Mouse (Mus musculus) kidney, embryonic 14.5 days (tissue): ENCODE measurements around the gene Epop. TPM values are rescaled to one million over a fixed set of nuclear protein-coding genes. Genes with fewer than 3 reads are reported as not detected.

Source experiments
- ATAC-seq: fragments of 200-750 bp; cut with Nextera tagmentation; 2 replicates; pipeline ENCODE4 v1.8.0; 2017; ENCODE audit warnings: moderate number of reproducible peaks, mild to moderate bottlenecking, moderate TSS enrichment, moderate library complexity; ENCODE audit not compliant: low FRiP score, low TSS enrichment
- H3K27ac ChIP-seq: fragments of 300-500 bp; sonication (generic); 2 replicates; pipeline ENCODE4 v1.5.1; 2014; ENCODE audit warnings: low read depth, mild to moderate bottlenecking, low read length, moderate library complexity, mixed read lengths
- H3K27me3 ChIP-seq: fragments of 300-500 bp; sonication (generic); 2 replicates; pipeline ENCODE4 v1.6.1; 2014; ENCODE audit warnings: mild to moderate bottlenecking, low read length; ENCODE audit not compliant: control insufficient read depth, insufficient read depth
- H3K36me3 ChIP-seq: fragments of 300-500 bp; sonication (generic); 2 replicates; pipeline ENCODE4 v1.6.1; 2014; ENCODE audit warnings: low read length, mixed read lengths; ENCODE audit not compliant: control insufficient read depth, insufficient read depth
- H3K4me1 ChIP-seq: fragments of 300-500 bp; sonication (generic); 2 replicates; pipeline ENCODE4 v1.6.1; 2014; ENCODE audit warnings: low read length, mixed read lengths; ENCODE audit not compliant: control insufficient read depth, insufficient read depth
- H3K4me2 ChIP-seq: fragments of 300-500 bp; sonication (generic); replicated peaks from 2 replicates; pipeline ENCODE4 v1.6.1; 2014; ENCODE audit warnings: low read depth, mild to moderate bottlenecking, low read length
- H3K4me3 ChIP-seq: fragments of 300-500 bp; sonication (generic); 2 replicates; pipeline ENCODE4 v1.5.1; 2014; ENCODE audit warnings: mild to moderate bottlenecking, low read length
- H3K9ac ChIP-seq: fragments of 300-500 bp; sonication (generic); 2 replicates; pipeline ENCODE4 v1.6.1; 2014; ENCODE audit warnings: low read depth, mild to moderate bottlenecking, low read length, moderate library complexity
- H3K9me3 ChIP-seq: fragments of 300-500 bp; sonication (generic); 2 replicates; pipeline ENCODE4 v1.6.1; 2016; ENCODE audit warnings: low read length; ENCODE audit not compliant: control insufficient read depth
- WGBS: fragments of 180-500 bp; shearing (Covaris S2); extraction: QIAGEN DNeasy Blood & Tissue Kit; methylation state at CpG from one replicate; pipeline ENCODE4 v1.1.7; 2014; 5-methylcytosine and 5-hydroxymethylcytosine counted together
- polyA plus RNA-seq: library from polyadenylated mRNA; unstranded; fragments of >200 nt; fragmentation: Nextera tagmentation; extraction: Ambion mirVana; gene quantifications from 2 replicates; pipeline ENCODE4 v1.2.1, GENCODE M21; 2014

Gene Epop
- polyA plus RNA-seq, 1 experiment from 2014 or later = 6.9 TPM

DNA sequence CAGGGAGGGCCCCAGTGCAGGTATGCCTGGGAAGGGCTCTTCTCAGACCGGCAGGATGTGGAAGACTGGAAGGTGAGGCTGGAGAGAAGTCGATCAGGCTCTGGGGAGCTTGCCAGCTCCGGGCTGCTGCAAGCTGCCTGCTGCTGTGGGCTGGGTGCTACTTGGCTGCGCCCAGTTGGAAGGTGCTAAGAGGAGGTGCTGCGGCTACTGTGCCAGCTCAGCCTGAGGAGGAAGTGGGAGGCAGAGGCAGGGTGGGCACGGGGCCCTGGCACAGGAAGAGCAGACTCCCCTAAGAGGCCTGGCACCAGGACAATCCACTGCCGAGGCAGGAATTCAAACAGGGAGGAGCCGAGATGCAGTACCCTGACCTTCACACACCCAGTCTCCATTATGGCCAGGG is 18.4 kb downstream of the Epop start:
- H3K4me2 ChIP-seq = no peak overlapping the region
- 72% methylated on average over 8 of the region's 8 CpGs for WGBS
- H3K36me3 ChIP-seq = no peaks in the 10 kb centered on the region
- no peaks in the 10 kb centered on the region for H3K27me3 ChIP-seq
- H3K4me1 ChIP-seq = no peaks in the 10 kb centered on the region
- no peaks in the 10 kb centered on the region for H3K9me3 ChIP-seq
- no peak overlapping the region for H3K4me3 ChIP-seq
- no peak overlapping the region for H3K27ac ChIP-seq
- no peak overlapping the region for H3K9ac ChIP-seq
- ATAC-seq = no peak

- WGBS = 87% methylated on average over 13 of the region's 13 CpGs
- no peak overlapping the region for H3K4me3 ChIP-seq
- no peaks in the 10 kb centered on the region for H3K36me3 ChIP-seq
- H3K9me3 ChIP-seq = no peaks in the 10 kb centered on the region
- no peaks in the 10 kb centered on the region for H3K4me1 ChIP-seq
- no peak overlapping the region for H3K4me2 ChIP-seq
- H3K27me3 ChIP-seq = no peaks in the 10 kb centered on the region
- H3K9ac ChIP-seq = no peak overlapping the region
- H3K27ac ChIP-seq = no peak overlapping the region
- ATAC-seq = no peak
These were observed 19.8 kb downstream of the Epop start for GRCm38 (mm10) chr11:97609743-97610142.

DNA sequence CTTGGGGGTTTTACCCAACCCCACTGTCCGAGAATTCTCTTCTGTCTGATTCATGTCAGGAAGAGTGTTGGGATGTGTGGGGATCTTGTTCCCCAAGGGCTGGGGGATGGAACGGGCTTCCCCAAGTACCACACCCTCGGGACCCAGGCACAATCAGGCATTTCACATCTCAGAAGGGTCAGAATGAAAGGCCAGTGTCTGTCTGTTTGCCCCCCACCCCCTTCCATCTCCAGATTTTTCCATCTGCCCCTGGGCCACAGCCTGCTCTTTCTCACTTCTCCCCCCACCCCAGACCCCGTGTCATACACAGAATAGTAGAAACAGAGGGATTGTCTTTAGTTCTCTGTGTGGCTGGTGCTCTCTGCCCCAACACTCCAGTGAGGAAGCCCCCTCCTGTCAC is 20.6 kb downstream of the Epop start:
- Histone ChIP-seq H3K9me3 (no peaks in the 10 kb centered on the region), H3K27ac (no peak overlapping the region), H3K4me2 (no peak overlapping the region), H3K4me3 (no peak overlapping the region), H3K4me1 (no peaks in the 10 kb centered on the region), H3K36me3 (no peaks in the 10 kb centered on the region), H3K9ac (no peak overlapping the region), H3K27me3 (no peaks in the 10 kb centered on the region)
- 68% methylated on average over 4 of the region's 4 CpGs for WGBS
- no peak for ATAC-seq

DNA sequence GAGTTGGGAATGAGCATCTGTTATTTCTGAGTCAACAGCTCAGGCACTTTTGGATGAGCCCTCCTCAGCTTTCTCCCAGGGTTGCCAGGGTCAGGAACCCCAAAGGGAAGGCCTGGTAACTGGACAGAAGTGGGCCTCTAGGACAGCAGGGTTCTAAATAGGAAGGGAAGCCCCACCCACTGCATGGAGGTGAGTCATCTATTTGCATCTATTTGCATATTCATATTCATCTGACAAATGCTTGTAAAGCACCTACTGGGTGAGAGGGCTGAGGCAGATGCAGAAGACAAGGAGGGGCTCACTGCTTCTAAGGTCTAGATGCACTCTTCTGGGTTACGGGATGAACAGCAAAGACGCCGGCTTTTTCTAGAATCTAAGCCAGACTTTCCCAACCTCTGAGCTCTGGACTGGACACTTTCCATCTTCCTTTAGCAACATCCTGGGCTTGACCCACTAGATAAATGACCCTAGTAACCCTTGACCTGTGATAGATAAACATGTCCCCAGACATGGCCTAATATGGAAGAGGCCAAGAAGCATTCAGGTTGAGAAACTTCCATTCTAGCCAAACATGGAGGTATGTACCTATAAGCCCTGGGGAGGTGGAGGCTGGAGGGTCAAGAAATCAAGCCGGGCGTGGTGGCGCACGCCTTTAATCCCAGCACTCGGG is 22.3 kb downstream of the Epop start:
- Histone ChIP-seq H3K36me3 (no peaks in the 10 kb centered on the region), H3K9me3 (no peaks in the 10 kb centered on the region), H3K4me1 (no peaks in the 10 kb centered on the region), H3K4me2 (no peak overlapping the region), H3K27me3 (no peaks in the 10 kb centered on the region), H3K27ac (no peak overlapping the region), H3K9ac (no peak overlapping the region), H3K4me3 (no peak overlapping the region)
- WGBS = 94% methylated on average over 8 of the region's 8 CpGs
- ATAC-seq = no peak

- ATAC-seq = no peak
These were observed 25.6 kb downstream of the Epop start for GRCm38 (mm10) chr11:97603891-97604290.

DNA sequence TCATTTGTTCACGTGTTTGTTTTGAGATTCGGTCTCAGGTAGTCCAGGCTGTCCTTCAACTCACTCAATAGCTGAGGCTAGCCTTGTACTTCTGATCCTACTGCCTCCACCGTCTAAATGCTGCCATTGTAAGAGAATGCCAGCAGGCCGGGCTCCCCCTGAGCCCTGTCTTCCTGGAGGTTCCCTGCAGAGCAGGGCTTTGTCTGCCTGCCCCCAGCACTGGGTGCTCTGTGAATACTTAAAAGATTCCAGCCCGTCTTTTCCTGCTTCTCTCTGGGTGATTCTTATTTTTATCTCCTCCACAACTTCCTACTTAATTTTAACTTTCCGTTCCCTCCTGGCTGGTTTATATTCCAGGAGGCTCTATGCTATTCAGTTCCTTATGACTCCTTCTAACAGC is 27.3 kb downstream of the Epop start:
- no peak overlapping the region for H3K4me2 ChIP-seq
- no peak for ATAC-seq
- no peak overlapping the region for H3K9ac ChIP-seq
- no peaks in the 10 kb centered on the region for H3K9me3 ChIP-seq
- 44% methylated on average over 6 of the region's 6 CpGs for WGBS
- H3K4me3 ChIP-seq = no peak overlapping the region
- no peaks in the 10 kb centered on the region for H3K27me3 ChIP-seq
- no peaks in the 10 kb centered on the region for H3K36me3 ChIP-seq
- no peak overlapping the region for H3K27ac ChIP-seq
- no peaks in the 10 kb centered on the region for H3K4me1 ChIP-seq

More at GRCm38 (mm10) chr11:97603891-97604290, 25.6 kb downstream of the Epop start:
- Histone ChIP-seq H3K27me3 (no peaks in the 10 kb centered on the region), H3K36me3 (no peaks in the 10 kb centered on the region), H3K4me1 (no peaks in the 10 kb centered on the region), H3K4me2 (no peak overlapping the region), H3K9me3 (no peaks in the 10 kb centered on the region), H3K9ac (no peak overlapping the region), H3K4me3 (no peak overlapping the region), H3K27ac (no peak overlapping the region)
- 58% methylated on average over 10 of the region's 10 CpGs for WGBS

DNA sequence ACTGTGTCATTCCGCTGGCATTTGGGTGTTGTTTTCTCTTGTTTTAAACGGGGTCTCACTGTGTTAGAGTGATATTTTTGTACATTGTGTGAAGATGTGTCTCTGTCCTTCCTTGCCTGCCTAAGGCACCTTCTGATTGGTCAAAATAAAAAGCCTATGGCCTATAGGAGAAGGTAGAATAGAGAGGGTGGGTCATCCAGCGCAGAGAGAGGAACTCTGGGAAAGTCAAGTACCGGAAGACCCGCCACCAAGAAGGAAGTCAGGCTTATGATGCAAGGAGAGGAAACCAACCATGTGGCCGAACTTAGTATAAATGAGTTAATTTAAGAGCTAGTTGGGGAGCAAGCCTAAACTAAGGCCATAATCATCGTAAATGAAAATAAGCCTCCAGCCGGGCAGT is 30.4 kb downstream of the Epop start:
- Histone ChIP-seq H3K4me1 (no peaks in the 10 kb centered on the region), H3K4me2 (no peak overlapping the region), H3K27me3 (no peaks in the 10 kb centered on the region), H3K9me3 (no peaks in the 10 kb centered on the region), H3K36me3 (no peaks in the 10 kb centered on the region), H3K27ac (no peak overlapping the region), H3K4me3 (no peak overlapping the region), H3K9ac (no peak overlapping the region)
- WGBS = 85% methylated on average over 8 of the region's 8 CpGs
- no peak for ATAC-seq

- no peak for ATAC-seq
- no peaks in the 10 kb centered on the region for H3K4me1 ChIP-seq
- WGBS = 78% methylated on average over 10 of the region's 10 CpGs
- H3K27me3 ChIP-seq = no peaks in the 10 kb centered on the region
- H3K9me3 ChIP-seq = no peaks in the 10 kb centered on the region
- H3K4me2 ChIP-seq = no peak overlapping the region
- H3K36me3 ChIP-seq = no peaks in the 10 kb centered on the region
- H3K27ac ChIP-seq = no peak overlapping the region
- H3K4me3 ChIP-seq = no peak overlapping the region
- H3K9ac ChIP-seq = no peak overlapping the region
These were observed 31.4 kb downstream of the Epop start for GRCm38 (mm10) chr11:97597945-97598691.

GRCm38 (mm10) chr11:97594136-97594535 is 35.4 kb downstream of the Epop start:
- no peak overlapping the region for H3K27ac ChIP-seq
- ATAC-seq = no peak
- H3K9ac ChIP-seq = no peak overlapping the region
- no peaks in the 10 kb centered on the region for H3K9me3 ChIP-seq
- no peaks in the 10 kb centered on the region for H3K27me3 ChIP-seq
- WGBS = 58% methylated on average over 6 of the region's 6 CpGs
- H3K36me3 ChIP-seq = no peaks in the 10 kb centered on the region
- H3K4me3 ChIP-seq = no peak overlapping the region
- H3K4me2 ChIP-seq = no peak overlapping the region
- H3K4me1 ChIP-seq = peaks cover 8% of the 10 kb centered on the region; the same call in 1 of the 2 replicates
